Comparison of ENCODE assay signal across 28 mouse cellular contexts in the genomic region with DNA sequence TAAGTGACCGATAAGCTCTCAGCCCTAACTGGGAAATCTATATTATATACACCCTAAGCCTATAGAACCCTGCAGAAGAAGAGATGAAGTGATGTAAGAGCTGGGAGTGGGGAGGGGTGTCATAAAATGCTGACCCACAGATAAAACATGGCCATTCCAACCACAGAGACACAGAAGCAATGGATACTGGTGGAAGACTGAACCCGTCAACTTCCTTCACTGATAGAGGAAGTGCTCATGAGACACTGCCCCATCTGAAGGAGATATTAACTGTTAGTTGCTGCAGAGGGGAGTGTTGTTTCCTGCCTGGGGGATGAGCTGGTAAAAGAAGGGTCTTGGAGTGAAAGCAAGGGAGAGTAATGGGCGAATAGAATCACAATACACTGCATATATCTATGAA.
DNase-seq lines count a peak whose midpoint lies in the region; ATAC-seq and TF ChIP-seq lines count a peak whose summit lies in the region.
"Had no signal": no experiment of that assay in that cellular context is flagged by ENCODE, and none has a peak within 500 bp of the region (broad histone marks: within the 10 kb centered on the region; RNA-seq: fewer than 3 reads in every experiment).

No protein-coding gene starts in this region.

- no peaks in the 10 kb centered on the region for H3K9me3 ChIP-seq in MEL (replicated peaks; ENCODE audit: insufficient read depth, low read length)
- H3K9me3 ChIP-seq in forebrain, embryonic 12.5 days, result no peaks in the 10 kb centered on the region
- no peaks in the 10 kb centered on the region for H3K9me3 ChIP-seq in hindbrain, embryonic 14.5 days (ENCODE audit: control insufficient read depth, low read length)
- H3K9me3 ChIP-seq: embryonic facial prominence, embryonic 10.5 days; embryonic facial prominence, embryonic 13.5 days; forebrain, embryonic 13.5 days; heart, embryonic 12.5 days; heart, embryonic 15.5 days; hindbrain, embryonic 15.5 days had no signal

- no peak for TF ChIP-seq POLR2A in MEL (IDR thresholded peaks at IDR 0.05; ENCODE audit: control insufficient read depth in 1 of 2, insufficient read depth in 1 of 2, low read depth in 1 of 2, low read length in 2 of 2, poor library complexity in 1 of 2)

- WGBS in forebrain, embryonic 12.5 days, result 89% methylated on average over 3 of the region's 3 CpGs
- 93% methylated on average over 3 of the region's 3 CpGs for WGBS in hindbrain, embryonic 14.5 days

- H3K9ac ChIP-seq in MEL (ENCODE audit: control insufficient read depth, low read depth, low read length, poor library complexity, severe bottlenecking), result no peak overlapping the region
- no peak overlapping the region for H3K9ac ChIP-seq in forebrain, embryonic 12.5 days
- H3K9ac ChIP-seq in hindbrain, embryonic 14.5 days, result no peak overlapping the region
- H3K9ac ChIP-seq: embryonic facial prominence, embryonic 13.5 days; forebrain, embryonic 13.5 days; heart, embryonic 12.5 days; heart, embryonic 15.5 days; hindbrain, embryonic 15.5 days had no signal

- TF ChIP-seq EP300 in MEL (IDR thresholded peaks at IDR 0.05; ENCODE audit: low read depth in 1 of 2, low read length in 2 of 2), result 0 out of 4 replicates have a peak, but pooled peaks of 1 of the 2 experiments have one; percentile 21

- H3K27ac ChIP-seq in MEL (ENCODE audit: control insufficient read depth, low read depth, low read length), result no peak overlapping the region
- H3K27ac ChIP-seq in forebrain, embryonic 12.5 days, result no peak overlapping the region
- H3K27ac ChIP-seq in hindbrain, embryonic 14.5 days, result no peak overlapping the region
- H3K27ac ChIP-seq: embryonic facial prominence, embryonic 10.5 days; embryonic facial prominence, embryonic 13.5 days; forebrain, embryonic 13.5 days; heart, embryonic 15.5 days; hindbrain, embryonic 15.5 days had no signal

- no peak overlapping the region for H3K4me3 ChIP-seq in MEL (ENCODE audit: control insufficient read depth in 1 of 2, insufficient read depth in 1 of 2, low read depth in 2 of 2, low read length in 2 of 2)
- no peak overlapping the region for H3K4me3 ChIP-seq in forebrain, embryonic 12.5 days (replicated peaks)
- no peak overlapping the region for H3K4me3 ChIP-seq in hindbrain, embryonic 14.5 days (replicated peaks; ENCODE audit: low read length)
- H3K4me3 ChIP-seq: embryonic facial prominence, embryonic 10.5 days; embryonic facial prominence, embryonic 13.5 days; erythroblast, embryonic 14.5 days; forebrain, embryonic 13.5 days; heart, embryonic 12.5 days; heart, embryonic 15.5 days; hindbrain, embryonic 15.5 days had no signal

- H3K79me2 ChIP-seq in MEL (ENCODE audit: control insufficient read depth, insufficient read depth, low read length, poor library complexity), result no peaks in the 10 kb centered on the region

- no peak for TF ChIP-seq RAD21 in MEL (IDR thresholded peaks at IDR 0.05; ENCODE audit: low read depth, low read length)

- H3K4me1 ChIP-seq in MEL (ENCODE audit: control insufficient read depth in 1 of 2, insufficient read depth in 2 of 2, low read length in 2 of 2), result peaks cover 2 to 4% of the 10 kb centered on the region in 2 experiments; a peak in 3 of 4 replicates
- H3K4me1 ChIP-seq in forebrain, embryonic 12.5 days, result peaks cover 13% of the 10 kb centered on the region
- no peaks in the 10 kb centered on the region for H3K4me1 ChIP-seq in hindbrain, embryonic 14.5 days (replicated peaks; ENCODE audit: control insufficient read depth, insufficient read depth, low read length)
- H3K4me1 ChIP-seq: hindbrain, embryonic 15.5 days had no signal

- peaks cover 6 to 12% of the 10 kb centered on the region in 2 experiments for H3K36me3 ChIP-seq in MEL (ENCODE audit: control insufficient read depth in 1 of 2, insufficient read depth in 2 of 2, low read length in 2 of 2)
- H3K36me3 ChIP-seq in forebrain, embryonic 12.5 days (replicated peaks), result no peaks in the 10 kb centered on the region
- no peaks in the 10 kb centered on the region for H3K36me3 ChIP-seq in hindbrain, embryonic 14.5 days (replicated peaks; ENCODE audit: control insufficient read depth, insufficient read depth)
- H3K36me3 ChIP-seq: heart, embryonic 15.5 days; hindbrain, embryonic 15.5 days had no signal

- no peaks in the 10 kb centered on the region for H3K27me3 ChIP-seq in MEL (ENCODE audit: control insufficient read depth in 1 of 2, insufficient read depth in 2 of 2, low read length in 2 of 2)
- H3K27me3 ChIP-seq in forebrain, embryonic 12.5 days, result 0 out of 2 replicates have a peak, but pooled peaks cover 2% of the 10 kb centered on the region
- no peaks in the 10 kb centered on the region for H3K27me3 ChIP-seq in hindbrain, embryonic 14.5 days (ENCODE audit: control insufficient read depth, insufficient read depth, low read length)
- H3K27me3 ChIP-seq: embryonic facial prominence, embryonic 13.5 days; forebrain, embryonic 13.5 days; heart, embryonic 12.5 days; heart, embryonic 15.5 days; hindbrain, embryonic 15.5 days had no signal

- DNase-seq in MEL (ENCODE audit: low read depth, low spot score), result peak; percentile 56
- DNase-seq in MEL-GATA-1-ER (ENCODE audit: extremely low read depth, low read depth), result peak; percentile 52
- DNase-seq in Muller cell, postnatal 12 days (ENCODE audit: inconsistent ontology term), result no peak
- DNase-seq in hindbrain, embryonic 14.5 days (ENCODE audit: low spot score), result no peak
- DNase-seq: adrenal gland, adult 8-10 months; adrenal gland, postnatal 25 days; cerebellum, adult 18-20 months; cerebellum, adult 9-10 months; cerebellum, postnatal 14 days; embryo, embryonic 11 days; gastrocnemius, postnatal 10 days; gastrocnemius, postnatal 36 days; heart, postnatal 10 days; heart, postnatal 4 days had no signal

- TF ChIP-seq CTCF in MEL (IDR thresholded peaks at IDR 0.05 in 2 of 3, conservative IDR thresholded peaks at IDR 0.05 in 1 of 3; ENCODE audit: control insufficient read depth in 1 of 3, insufficient read depth in 1 of 3, low read depth in 2 of 3, low read length in 3 of 3, poor library complexity in 1 of 3, severe bottlenecking in 1 of 3), result no peak

- no peak overlapping the region for H3K4me2 ChIP-seq in forebrain, embryonic 12.5 days
- H3K4me2 ChIP-seq in hindbrain, embryonic 14.5 days (replicated peaks), result no peak overlapping the region
- H3K4me2 ChIP-seq: embryonic facial prominence, embryonic 13.5 days; forebrain, embryonic 13.5 days; heart, embryonic 12.5 days; heart, embryonic 15.5 days; hindbrain, embryonic 15.5 days had no signal

- ATAC-seq in granulocyte monocyte progenitor cell, adult 5-6 weeks (replicated peaks; ENCODE audit: poor library complexity, severe bottlenecking), result peak; percentile 77
- peak; percentile 21; the same call in 1 of the 2 replicates for ATAC-seq in megakaryocyte progenitor cell, adult 5-6 weeks (replicated peaks; ENCODE audit: poor library complexity)
- ATAC-seq in forebrain, embryonic 12.5 days (ENCODE audit: low FRiP score), result no peak
- ATAC-seq in hindbrain, embryonic 14.5 days (ENCODE audit: low FRiP score), result no peak
- ATAC-seq: activated CD4-positive, CD25-positive, alpha-beta regulatory T cell, adult 4 months; CD4-positive, CD25-positive, alpha-beta regulatory T cell, adult 4 months; forebrain, embryonic 13.5 days; forebrain, embryonic 16.5 days; intestine, postnatal 0 days had no signal

TF ChIP-seq in MEL, 35 proteins besides CTCF, POLR2A, EP300 and RAD21:
- TF ChIP-seq MXI1 (IDR thresholded peaks at IDR 0.05; ENCODE audit: low read depth, low read length), result no peak
- TF ChIP-seq NELFE (IDR thresholded peaks at IDR 0.05; ENCODE audit: low read depth, low read length), result no peak
- no peak for TF ChIP-seq ZMIZ1 (IDR thresholded peaks at IDR 0.05; ENCODE audit: low read depth, low read length)
- TF ChIP-seq BHLHE40 (IDR thresholded peaks at IDR 0.05; ENCODE audit: borderline replicate concordance, low read depth, low read length), result no peak
- TF ChIP-seq ETS1 (IDR thresholded peaks at IDR 0.05; ENCODE audit: low read depth, low read length), result no peak
- no peak for TF ChIP-seq MAX (IDR thresholded peaks at IDR 0.05; ENCODE audit: low read length)
- no peak for TF ChIP-seq GABPA (IDR thresholded peaks at IDR 0.05; ENCODE audit: low read depth, low read length)
- no peak for TF ChIP-seq GATA1 (IDR thresholded peaks at IDR 0.05; ENCODE audit: low read depth, low read length)

Comparison
In these comparisons a context has a peak if more than half of its experiments do, and no peak if none do; other contexts are left out.
1. DNase-seq: peak in MEL (single experiment) and MEL-GATA-1-ER (single experiment); none in Muller cell, postnatal 12 days (single experiment) and hindbrain, embryonic 14.5 days (single experiment).
2. ATAC-seq: peak in granulocyte monocyte progenitor cell, adult 5-6 weeks (single experiment) and megakaryocyte progenitor cell, adult 5-6 weeks (single experiment); none in forebrain, embryonic 12.5 days (single experiment) and hindbrain, embryonic 14.5 days (single experiment).